ENCODE assay signal across 17 mouse cellular contexts in the genomic region with DNA sequence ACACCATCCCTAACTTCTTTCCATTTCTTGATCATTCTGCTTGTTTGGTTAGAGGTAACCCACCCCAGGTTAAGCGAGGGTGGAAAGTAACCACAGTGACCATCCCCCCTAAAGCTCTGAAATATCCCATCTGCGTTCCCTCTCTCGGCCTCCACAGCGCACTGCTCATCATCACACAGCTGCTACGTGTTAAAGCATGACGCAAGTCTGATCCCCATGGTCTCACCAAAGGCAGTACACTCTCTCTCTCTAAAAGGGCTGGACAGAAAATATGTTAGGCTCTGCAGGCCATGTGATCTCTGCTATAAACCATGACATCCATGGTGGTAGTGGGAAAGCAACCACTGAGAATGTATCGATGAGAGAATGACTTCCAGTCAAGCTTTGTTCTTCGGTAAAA. TPM values are rescaled to one million over a fixed set of nuclear protein-coding genes. Genes with fewer than 3 reads are reported as not detected.
DNase-seq lines count a peak whose midpoint lies in the region; ATAC-seq and TF ChIP-seq lines count a peak whose summit lies in the region.
"Had no signal": no experiment of that assay in that cellular context is flagged by ENCODE, and none has a peak within 500 bp of the region (broad histone marks: within the 10 kb centered on the region; RNA-seq: fewer than 3 reads in every experiment).

No protein-coding gene starts in this region.

- no peak for DNase-seq in kidney, adult 8-10 months
- no peak for DNase-seq in lung, adult 18-20 months
- DNase-seq in layer of hippocampus, adult 18-20 months (ENCODE audit: low spot score in 2 of 2): no peak
- DNase-seq in layer of hippocampus, adult 2 months (ENCODE audit: low spot score in 2 of 2): no peak
- DNase-seq: cerebellum, adult 11 months; cerebellum, postnatal 36 days; gastrocnemius, postnatal 14 days; heart, postnatal 14 days; lung, postnatal 36 days; thymus, adult 2 months had no signal

- no peaks in the 10 kb centered on the region for H3K9me3 ChIP-seq in kidney, embryonic 14.5 days (ENCODE audit: control insufficient read depth, low read length)
- no peaks in the 10 kb centered on the region for H3K9me3 ChIP-seq in lung, embryonic 16.5 days (ENCODE audit: control insufficient read depth, low read length)
- H3K9me3 ChIP-seq in limb, embryonic 12.5 days: no peaks in the 10 kb centered on the region
- H3K9me3 ChIP-seq: heart, embryonic 10.5 days; midbrain, embryonic 15.5 days had no signal

- peak; percentile 83; the same call in 1 of the 2 replicates for ATAC-seq in kidney, embryonic 14.5 days (ENCODE audit: low FRiP score, low TSS enrichment)
- peak; percentile 77 for ATAC-seq in lung, embryonic 16.5 days (ENCODE audit: low read depth)
- ATAC-seq in limb, embryonic 12.5 days (ENCODE audit: insufficient number of reproducible peaks, insufficient read depth, low FRiP score, low TSS enrichment, low read depth): peak; percentile 54
- ATAC-seq: hindbrain, embryonic 16.5 days; midbrain, embryonic 15.5 days had no signal

- no peak overlapping the region for H3K4me3 ChIP-seq in kidney, embryonic 14.5 days (ENCODE audit: low read length)
- no peak overlapping the region for H3K4me3 ChIP-seq in lung, embryonic 16.5 days (ENCODE audit: low read length)
- H3K4me3 ChIP-seq in limb, embryonic 12.5 days (replicated peaks): no peak overlapping the region
- no peak overlapping the region for H3K4me3 ChIP-seq in layer of hippocampus, adult 2 months
- H3K4me3 ChIP-seq: heart, embryonic 10.5 days; midbrain, embryonic 15.5 days had no signal

- no peak overlapping the region for H3K9ac ChIP-seq in kidney, embryonic 14.5 days (ENCODE audit: low read depth, low read length)
- no peak overlapping the region for H3K9ac ChIP-seq in lung, embryonic 16.5 days (ENCODE audit: low read length)
- H3K9ac ChIP-seq in limb, embryonic 12.5 days (replicated peaks): no peak overlapping the region
- H3K9ac ChIP-seq: midbrain, embryonic 15.5 days had no signal

- no peak overlapping the region for H3K4me2 ChIP-seq in kidney, embryonic 14.5 days (replicated peaks; ENCODE audit: low read depth, low read length)
- H3K4me2 ChIP-seq in lung, embryonic 16.5 days (ENCODE audit: low read depth, low read length): no peak overlapping the region
- no peak overlapping the region for H3K4me2 ChIP-seq in limb, embryonic 12.5 days
- H3K4me2 ChIP-seq: liver, embryonic 11.5 days; midbrain, embryonic 15.5 days had no signal

- WGBS in kidney, embryonic 14.5 days: 73% methylated on average over 8 of the region's 8 CpGs
- 74% methylated on average over 8 of the region's 8 CpGs for WGBS in lung, embryonic 16.5 days
- WGBS in limb, embryonic 12.5 days: 74% methylated on average over 8 of the region's 8 CpGs

- H3K36me3 ChIP-seq in kidney, embryonic 14.5 days (ENCODE audit: control insufficient read depth, insufficient read depth, low read length): no peaks in the 10 kb centered on the region
- no peaks in the 10 kb centered on the region for H3K36me3 ChIP-seq in lung, embryonic 16.5 days (ENCODE audit: control insufficient read depth, insufficient read depth, low read length)
- no peaks in the 10 kb centered on the region for H3K36me3 ChIP-seq in limb, embryonic 12.5 days
- H3K36me3 ChIP-seq: heart, embryonic 10.5 days; midbrain, embryonic 15.5 days had no signal

- no peak for TF ChIP-seq CTCF in layer of hippocampus, adult 2 months (conservative IDR thresholded peaks at IDR 0.05)

- H3K4me1 ChIP-seq in kidney, embryonic 14.5 days (ENCODE audit: control insufficient read depth, insufficient read depth, low read length): 0 out of 2 replicates have a peak, but pooled peaks cover 3% of the 10 kb centered on the region
- no peaks in the 10 kb centered on the region for H3K4me1 ChIP-seq in lung, embryonic 16.5 days (replicated peaks; ENCODE audit: control insufficient read depth, insufficient read depth, low read length)
- peaks cover 6% of the 10 kb centered on the region for H3K4me1 ChIP-seq in limb, embryonic 12.5 days (replicated peaks)

- no peaks in the 10 kb centered on the region for H3K27me3 ChIP-seq in kidney, embryonic 14.5 days (ENCODE audit: control insufficient read depth, insufficient read depth, low read length)
- H3K27me3 ChIP-seq in lung, embryonic 16.5 days (ENCODE audit: control insufficient read depth, insufficient read depth, low read depth, low read length): no peaks in the 10 kb centered on the region
- no peaks in the 10 kb centered on the region for H3K27me3 ChIP-seq in limb, embryonic 12.5 days
- H3K27me3 ChIP-seq: midbrain, embryonic 15.5 days had no signal

- H3K27ac ChIP-seq in kidney, embryonic 14.5 days (ENCODE audit: low read depth, low read length): no peak overlapping the region
- no peak overlapping the region for H3K27ac ChIP-seq in lung, embryonic 16.5 days (ENCODE audit: low read length)
- no peak overlapping the region for H3K27ac ChIP-seq in limb, embryonic 12.5 days
- H3K27ac ChIP-seq in layer of hippocampus, adult 2 months: no peak overlapping the region
- H3K27ac ChIP-seq: heart, embryonic 10.5 days; midbrain, embryonic 15.5 days had no signal

RNA-seq across cellular contexts. Expression of a gene that starts 14.4 kb away (rescaled TPM):
- 51.6 and 63.8 TPM in 2 replicates for polyA plus RNA-seq in kidney, embryonic 14.5 days (2014; fragmentation: Nextera tagmentation; extraction: Ambion mirVana)
- 28.4 and 33.8 TPM in 2 replicates for polyA plus RNA-seq in lung, embryonic 16.5 days (2015; fragmentation: Nextera tagmentation; extraction: Ambion mirVana)
- 38.3 and 41.2 TPM in 2 replicates for polyA plus RNA-seq in limb, embryonic 12.5 days (2016; fragmentation: Nextera tagmentation; extraction: Ambion mirVana)
- total RNA-seq in layer of hippocampus, adult 18-20 months (2021): 10 to 100 TPM; 24.7 to 27.0 TPM
- 10 to 100 TPM; 25.9 to 27.4 TPM for total RNA-seq in layer of hippocampus, adult 2 months (2021)
